In genomic region chr9:78113538-78113885, GRCm38 (mm10) we compare ENCODE assay signal across 8 mouse cellular contexts. TPM values are rescaled to one million over a fixed set of nuclear protein-coding genes. Genes with fewer than 3 reads are reported as not detected.
DNase-seq lines count a peak whose midpoint lies in the region; ATAC-seq and TF ChIP-seq lines count a peak whose summit lies in the region.

No protein-coding gene starts in this region.

- TF ChIP-seq CTCF in small intestine, adult 2 months (IDR thresholded peaks at IDR 0.05; ENCODE audit: extremely low read depth, insufficient read length, insufficient replicate concordance, low read depth, low read length): no peak

- no peaks in the 10 kb centered on the region for H3K9me3 ChIP-seq in lung, embryonic 16.5 days (ENCODE audit: control insufficient read depth, low read length)
- H3K9me3 ChIP-seq in embryonic facial prominence, embryonic 14.5 days (ENCODE audit: control insufficient read depth, low read length): no peaks in the 10 kb centered on the region
- no peaks in the 10 kb centered on the region for H3K9me3 ChIP-seq in limb, embryonic 11.5 days (ENCODE audit: control insufficient read depth, low read length)

- peak overlapping the region; percentile 90 for H3K4me3 ChIP-seq in lung, embryonic 16.5 days (ENCODE audit: low read length)
- H3K4me3 ChIP-seq in embryonic facial prominence, embryonic 14.5 days (ENCODE audit: low read depth, low read length): peak overlapping the region; percentile 91
- H3K4me3 ChIP-seq in limb, embryonic 11.5 days (ENCODE audit: low read depth, low read length): peak overlapping the region; percentile 81
- H3K4me3 ChIP-seq in small intestine, adult 2 months (ENCODE audit: low read depth, low read length): peak overlapping the region; percentile 94

- peak overlapping the region; percentile 83 for H3K27ac ChIP-seq in lung, embryonic 16.5 days (ENCODE audit: low read length)
- peak overlapping the region; percentile 95 for H3K27ac ChIP-seq in embryonic facial prominence, embryonic 14.5 days (replicated peaks; ENCODE audit: low read depth, low read length)
- peak overlapping the region; percentile 87 for H3K27ac ChIP-seq in limb, embryonic 11.5 days (replicated peaks; ENCODE audit: low read depth, low read length)
- peak overlapping the region; percentile 72 for H3K27ac ChIP-seq in small intestine, adult 2 months (ENCODE audit: insufficient read depth, low read depth, low read length)

- peaks cover 20% of the 10 kb centered on the region for H3K4me1 ChIP-seq in lung, embryonic 16.5 days (replicated peaks; ENCODE audit: control insufficient read depth, insufficient read depth, low read length)
- peaks cover 17% of the 10 kb centered on the region for H3K4me1 ChIP-seq in embryonic facial prominence, embryonic 14.5 days (ENCODE audit: control insufficient read depth, insufficient read depth, low read length)
- H3K4me1 ChIP-seq in limb, embryonic 11.5 days (ENCODE audit: control insufficient read depth, insufficient read depth, low read length): 0 out of 2 replicates have a peak, but pooled peaks cover 10% of the 10 kb centered on the region
- H3K4me1 ChIP-seq in small intestine, adult 2 months (ENCODE audit: control insufficient read depth, insufficient read depth, insufficient read length, low read length): peaks cover 17% of the 10 kb centered on the region

- H3K27me3 ChIP-seq in lung, embryonic 16.5 days (ENCODE audit: control insufficient read depth, insufficient read depth, low read depth, low read length): no peaks in the 10 kb centered on the region
- H3K27me3 ChIP-seq in embryonic facial prominence, embryonic 14.5 days (replicated peaks; ENCODE audit: control insufficient read depth, insufficient read depth, low read length): no peaks in the 10 kb centered on the region
- H3K27me3 ChIP-seq in limb, embryonic 11.5 days (ENCODE audit: control insufficient read depth, insufficient read depth, low read length): no peaks in the 10 kb centered on the region
- no peaks in the 10 kb centered on the region for H3K27me3 ChIP-seq in small intestine, adult 2 months (ENCODE audit: control insufficient read depth, insufficient read depth, low read length)

- no peak for DNase-seq in lung, postnatal 36 days
- peak; percentile 51 for DNase-seq in embryonic facial prominence, embryonic 14.5 days (ENCODE audit: low spot score)
- no peak for DNase-seq in limb, embryonic 11.5 days (ENCODE audit: low spot score)
- DNase-seq in gastrocnemius, postnatal 25 days: no peak
- no peak for DNase-seq in cerebellum, adult 11 months
- no peak for DNase-seq in embryo, embryonic 9.5 days (ENCODE audit: extremely low spot score)

- H3K4me2 ChIP-seq in lung, embryonic 16.5 days (ENCODE audit: low read depth, low read length): peak overlapping the region; percentile 68
- peak overlapping the region; percentile 78 for H3K4me2 ChIP-seq in embryonic facial prominence, embryonic 14.5 days (ENCODE audit: low read depth, low read length)
- peak overlapping the region; percentile 63 for H3K4me2 ChIP-seq in limb, embryonic 11.5 days (ENCODE audit: low read depth, severe bottlenecking)

- no peak for ATAC-seq in lung, embryonic 16.5 days (ENCODE audit: low read depth)
- 0 out of 2 replicates have a peak, but pooled peaks have one; percentile 7 for ATAC-seq in embryonic facial prominence, embryonic 14.5 days (ENCODE audit: low read depth)
- no peak for ATAC-seq in limb, embryonic 11.5 days (ENCODE audit: insufficient number of reproducible peaks, low FRiP score, low TSS enrichment, low read depth)

- H3K9ac ChIP-seq in lung, embryonic 16.5 days (ENCODE audit: low read length): peak overlapping the region; percentile 94
- peak overlapping the region; percentile 95 for H3K9ac ChIP-seq in embryonic facial prominence, embryonic 14.5 days (ENCODE audit: low read depth, low read length)
- peak overlapping the region; percentile 98 for H3K9ac ChIP-seq in limb, embryonic 11.5 days (ENCODE audit: low read length)

- H3K36me3 ChIP-seq in lung, embryonic 16.5 days (ENCODE audit: control insufficient read depth, insufficient read depth, low read length): no peaks in the 10 kb centered on the region
- no peaks in the 10 kb centered on the region for H3K36me3 ChIP-seq in embryonic facial prominence, embryonic 14.5 days (ENCODE audit: control insufficient read depth, insufficient read depth, low read length)
- H3K36me3 ChIP-seq in limb, embryonic 11.5 days (ENCODE audit: control insufficient read depth, insufficient read depth, low read length): peaks cover 2% of the 10 kb centered on the region; the same call in 1 of the 2 replicates
- no peaks in the 10 kb centered on the region for H3K36me3 ChIP-seq in small intestine, adult 2 months (ENCODE audit: control insufficient read depth, insufficient read depth, low read length)

- no peak for TF ChIP-seq POLR2A in small intestine, adult 2 months (IDR thresholded peaks at IDR 0.05; ENCODE audit: low read depth, low read length)

- 0% methylated on average over 14 of the region's 14 CpGs for WGBS in lung, embryonic 16.5 days
- WGBS in embryonic facial prominence, embryonic 14.5 days: 0% methylated on average over 9 of the region's 14 CpGs
- WGBS in limb, embryonic 11.5 days: under 1% methylated on average over 14 of the region's 14 CpGs
- under 1% methylated on average over 14 of the region's 14 CpGs for WGBS in small intestine, adult 2 months

RNA-seq across cellular contexts. Expression of gene Ick, which starts 4.5 kb away (rescaled TPM):
- 18.7 and 21.2 TPM in 2 replicates for polyA plus RNA-seq in lung, embryonic 16.5 days (2015; fragmentation: Nextera tagmentation; extraction: Ambion mirVana)
- polyA plus RNA-seq in embryonic facial prominence, embryonic 14.5 days (2014; fragmentation: Nextera tagmentation; extraction: Ambion mirVana): 23.4 and 23.6 TPM in 2 replicates
- 42.7 and 47.5 TPM in 2 replicates for polyA plus RNA-seq in limb, embryonic 11.5 days (2014; fragmentation: Nextera tagmentation; extraction: Ambion mirVana)
- polyA plus RNA-seq in small intestine, adult 2 months (2012; rRNA removed): 8.4 and 19.8 TPM in 2 replicates
- 1 to 10 TPM; 6.3 to 7.2 TPM for total RNA-seq in gastrocnemius, postnatal 25 days (2021)

RNA-seq across cellular contexts. Expression of gene Fbxo9, which starts 4.6 kb away (rescaled TPM):
- polyA plus RNA-seq in lung, embryonic 16.5 days (2015; fragmentation: Nextera tagmentation; extraction: Ambion mirVana): 38.6 and 42.9 TPM in 2 replicates
- polyA plus RNA-seq in embryonic facial prominence, embryonic 14.5 days (2014; fragmentation: Nextera tagmentation; extraction: Ambion mirVana): 43.5 and 46.5 TPM in 2 replicates
- polyA plus RNA-seq in limb, embryonic 11.5 days (2014; fragmentation: Nextera tagmentation; extraction: Ambion mirVana): 31.9 and 33.2 TPM in 2 replicates
- 54.1 and 74.3 TPM in 2 replicates for polyA plus RNA-seq in small intestine, adult 2 months (2012; rRNA removed)
- 10 to 100 TPM; 47.3 to 56.5 TPM for total RNA-seq in gastrocnemius, postnatal 25 days (2021)
